Mouse (Mus musculus) ES-Bruce4 (cell line): Measurements from ENCODE around the gene Far1. TPM values are rescaled to one million over a fixed set of nuclear protein-coding genes. Genes with fewer than 3 reads are reported as not detected.
A peak's percentile ranks its signal among the peaks of the same experiment; 100 is the strongest.

Experiments used
- H3K27ac ChIP-seq: 2 replicates; pipeline ENCODE4 v1.5.1; 2012; ENCODE audit warnings: low read length, inconsistent platforms; ENCODE audit not compliant: insufficient read depth
- H3K27me3 ChIP-seq: 2 replicates; pipeline ENCODE4 v1.6.1; 2012; ENCODE audit warnings: mild to moderate bottlenecking, low read length, inconsistent platforms; ENCODE audit not compliant: control insufficient read depth, poor library complexity, insufficient read depth, severe bottlenecking
- H3K36me3 ChIP-seq: 2 replicates; pipeline ENCODE4 v1.6.1; 2012; ENCODE audit warnings: inconsistent platforms, mild to moderate bottlenecking, low read length, moderate library complexity; ENCODE audit not compliant: control insufficient read depth, poor library complexity, insufficient read depth, severe bottlenecking
- H3K4me1 ChIP-seq: one replicate; pipeline ENCODE4 v1.8.1; 2011; ENCODE audit warnings: low read length; ENCODE audit not compliant: control insufficient read depth, insufficient read depth
- H3K4me3 ChIP-seq: 2 replicates; pipeline ENCODE4 v1.5.1; 2011; ENCODE audit warnings: low read depth, mild to moderate bottlenecking, low read length
- H3K9ac ChIP-seq: 2 replicates; pipeline ENCODE4 v1.6.1; 2012; ENCODE audit warnings: low read depth, mild to moderate bottlenecking, inconsistent platforms; ENCODE audit not compliant: poor library complexity, severe bottlenecking
- H3K9me3 ChIP-seq: replicated peaks from 2 replicates; pipeline ENCODE4 v1.6.1; 2012; ENCODE audit warnings: mild to moderate bottlenecking, low read length, inconsistent platforms; ENCODE audit not compliant: control insufficient read depth, poor library complexity, insufficient read depth, severe bottlenecking
- CTCF ChIP-seq: IDR thresholded peaks from one replicate; pipeline ENCODE4 v1.8.1; 2011; ENCODE audit warnings: low read depth, low read length
- EP300 ChIP-seq: IDR thresholded peaks from 2 replicates; pipeline ENCODE4 v1.6.1; 2011; ENCODE audit warnings: low read depth, low read length; ENCODE audit not compliant: insufficient read depth
- POLR2A ChIP-seq: IDR thresholded peaks from one replicate; pipeline ENCODE4 v1.8.1; 2011; ENCODE audit warnings: low read length; ENCODE audit not compliant: insufficient read depth
- polyA plus RNA-seq: library from polyadenylated mRNA; stranded (reverse); fragments of >200 nt; gene quantifications from 2 replicates; pipeline ENCODE4 v1.2.4, GENCODE M21; 2011; ENCODE audit warnings: low read depth; ENCODE audit not compliant: missing spikeins, insufficient read depth, insufficient read length

Far1 gene
- polyA plus RNA-seq, 1 experiment, result 117 TPM

GRCm38 (mm10) chr7:113512527-113513285 lies 928 bp upstream of the Far1 start:
- H3K4me1 ChIP-seq, result no peaks in the 10 kb centered on the region
- H3K36me3 ChIP-seq, result no peaks in the 10 kb centered on the region
- peak overlapping the region; percentile 31 for H3K9ac ChIP-seq
- no peaks in the 10 kb centered on the region for H3K9me3 ChIP-seq
- TF ChIP-seq POLR2A (no peak), EP300 (no peak), CTCF (no peak)
- peak overlapping the region; percentile 76 for H3K4me3 ChIP-seq
- H3K27ac ChIP-seq, result no peak overlapping the region
- no peaks in the 10 kb centered on the region for H3K27me3 ChIP-seq

GRCm38 (mm10) chr7:113513963-113514649 lies 472 bp downstream of the Far1 start:
- no peaks in the 10 kb centered on the region for H3K36me3 ChIP-seq
- H3K27me3 ChIP-seq, result no peaks in the 10 kb centered on the region
- no peaks in the 10 kb centered on the region for H3K4me1 ChIP-seq
- TF ChIP-seq EP300, result no peak
- TF ChIP-seq CTCF, result no peak
- no peak for TF ChIP-seq POLR2A
- H3K9me3 ChIP-seq, result no peaks in the 10 kb centered on the region
- H3K4me3 ChIP-seq, result peak overlapping the region; percentile 86
- H3K27ac ChIP-seq, result no peak overlapping the region
- peak overlapping the region; percentile 74 for H3K9ac ChIP-seq

- Histone ChIP-seq H3K9me3 (no peaks in the 10 kb centered on the region), H3K36me3 (no peaks in the 10 kb centered on the region), H3K4me3 (no peak overlapping the region), H3K9ac (no peak overlapping the region), H3K27me3 (no peaks in the 10 kb centered on the region), H3K27ac (no peak overlapping the region), H3K4me1 (no peaks in the 10 kb centered on the region)
- TF ChIP-seq CTCF (no peak), POLR2A (no peak), EP300 (no peak)
Observed at GRCm38 (mm10) chr7:113515831-113516230, 2.2 kb downstream of the Far1 start.

- no peaks in the 10 kb centered on the region for H3K4me1 ChIP-seq
- no peak for TF ChIP-seq POLR2A
- TF ChIP-seq CTCF, result no peak
- TF ChIP-seq EP300, result no peak
- no peaks in the 10 kb centered on the region for H3K36me3 ChIP-seq
- H3K9ac ChIP-seq, result no peak overlapping the region
- H3K27ac ChIP-seq, result no peak overlapping the region
- no peaks in the 10 kb centered on the region for H3K9me3 ChIP-seq
- H3K4me3 ChIP-seq, result no peak overlapping the region
- no peaks in the 10 kb centered on the region for H3K27me3 ChIP-seq
Observed at GRCm38 (mm10) chr7:113518419-113518818, 4.8 kb downstream of the Far1 start.

- no peak overlapping the region for H3K27ac ChIP-seq
- H3K9ac ChIP-seq, result no peak overlapping the region
- H3K27me3 ChIP-seq, result no peaks in the 10 kb centered on the region
- no peak overlapping the region for H3K4me3 ChIP-seq
- H3K4me1 ChIP-seq, result no peaks in the 10 kb centered on the region
- no peaks in the 10 kb centered on the region for H3K9me3 ChIP-seq
- no peaks in the 10 kb centered on the region for H3K36me3 ChIP-seq
- TF ChIP-seq CTCF (no peak), EP300 (no peak), POLR2A (no peak)
Observed at GRCm38 (mm10) chr7:113518961-113519360, 5.3 kb downstream of the Far1 start.

GRCm38 (mm10) chr7:113543158-113543557 lies 29.5 kb downstream of the Far1 start:
- H3K36me3 ChIP-seq, result peaks cover 9% of the 10 kb centered on the region
- no peak overlapping the region for H3K27ac ChIP-seq

More at GRCm38 (mm10) chr7:113543158-113543557, 29.5 kb downstream of the Far1 start:
- Histone ChIP-seq H3K4me1 (no peaks in the 10 kb centered on the region), H3K27me3 (no peaks in the 10 kb centered on the region), H3K9me3 (no peaks in the 10 kb centered on the region), H3K9ac (no peak overlapping the region), H3K4me3 (no peak overlapping the region)
- TF ChIP-seq CTCF (no peak), POLR2A (no peak), EP300 (no peak)
